Mouse (Mus musculus) frontal cortex, adult (tissue): ENCODE data around the gene Pstpip1.

ENCODE experiments used
- ATAC-seq: cut with Nextera tagmentation; 2 replicates; pipeline ENCODE4 v1.9.2; 2017; ENCODE audit warnings: mild to moderate bottlenecking, moderate library complexity, mixed read lengths; ENCODE audit not compliant: low TSS enrichment

Pstpip1 gene

DNA sequence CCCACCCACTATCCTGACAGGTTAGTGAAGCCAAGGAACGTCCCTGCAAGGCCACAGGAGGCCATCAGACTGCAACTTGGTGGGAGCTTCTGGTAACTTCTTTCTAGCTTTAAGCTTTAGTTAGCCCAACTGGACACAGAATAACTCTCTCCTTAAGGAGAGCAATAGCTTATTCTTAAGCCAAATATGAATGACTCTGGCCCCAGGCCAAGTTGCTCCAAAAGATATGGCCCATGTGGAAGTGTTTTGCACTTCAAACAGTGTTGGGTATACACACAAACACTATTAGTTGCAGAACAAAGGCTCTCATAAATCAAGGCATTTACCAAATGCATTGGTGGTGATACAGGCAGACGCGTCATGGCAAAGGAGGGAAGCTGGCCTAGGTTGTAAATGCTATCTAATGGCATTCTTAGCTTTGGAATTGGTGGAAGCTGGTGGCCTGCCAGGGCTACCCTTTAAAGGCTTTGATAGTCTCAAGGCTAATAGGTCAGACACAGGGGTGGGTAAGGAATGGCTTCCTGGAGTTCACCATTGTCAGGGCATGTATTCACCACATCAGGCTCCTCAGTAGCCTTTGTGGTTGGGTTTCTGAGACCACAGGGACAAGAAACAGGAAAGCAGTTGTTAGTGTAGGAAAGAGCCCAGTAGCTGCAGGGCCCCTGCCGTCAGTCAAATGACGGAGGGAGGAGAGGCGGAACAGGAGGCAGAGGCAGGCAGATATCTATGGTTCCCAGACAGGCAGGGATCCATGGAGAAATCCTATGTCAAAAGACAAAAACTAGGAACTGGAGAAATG lies 16.7 kb downstream of the Pstpip1 start:
- no peak for ATAC-seq

DNA sequence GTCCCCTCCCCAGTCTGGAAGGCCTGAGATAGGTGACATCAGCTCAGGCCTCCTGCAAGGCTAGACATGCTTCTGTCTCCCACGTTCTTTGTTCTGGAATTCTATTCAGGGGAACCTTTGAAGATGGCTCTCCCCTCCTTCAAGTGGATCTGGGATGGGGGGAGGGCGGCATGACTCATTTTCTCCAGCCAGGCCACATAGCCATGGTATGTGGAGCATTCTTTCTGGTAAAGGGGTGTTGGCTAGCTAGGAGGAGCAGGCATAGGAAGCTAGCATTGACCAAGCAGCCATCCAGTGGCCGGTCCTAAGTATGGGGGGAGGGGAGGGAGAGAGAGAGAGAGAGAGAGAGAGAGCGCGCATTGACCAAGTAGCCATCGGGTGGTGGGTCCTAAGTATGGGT lies 17.8 kb downstream of the Pstpip1 start:
- no peak for ATAC-seq

DNA sequence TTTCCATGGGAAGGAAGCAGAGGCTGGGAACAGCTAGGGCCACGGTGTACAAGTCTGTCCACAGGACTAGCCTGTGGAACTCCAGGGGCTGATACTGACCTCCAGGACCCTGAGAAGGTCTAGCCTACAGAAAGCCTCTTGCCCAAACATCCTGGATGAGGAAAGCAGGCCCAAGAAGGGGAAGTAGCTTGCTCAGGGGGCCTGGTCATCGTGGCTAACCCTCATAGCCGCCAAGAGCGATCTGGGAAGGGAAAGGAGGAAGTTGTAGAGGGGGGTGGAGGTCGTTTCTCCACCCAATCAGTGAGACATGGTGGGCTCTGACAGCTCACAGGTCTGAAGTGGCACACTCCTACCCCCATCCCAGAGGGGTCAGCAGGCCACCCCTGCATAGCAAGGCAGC lies 18.4 kb downstream of the Pstpip1 start:
- ATAC-seq, result no peak

DNA sequence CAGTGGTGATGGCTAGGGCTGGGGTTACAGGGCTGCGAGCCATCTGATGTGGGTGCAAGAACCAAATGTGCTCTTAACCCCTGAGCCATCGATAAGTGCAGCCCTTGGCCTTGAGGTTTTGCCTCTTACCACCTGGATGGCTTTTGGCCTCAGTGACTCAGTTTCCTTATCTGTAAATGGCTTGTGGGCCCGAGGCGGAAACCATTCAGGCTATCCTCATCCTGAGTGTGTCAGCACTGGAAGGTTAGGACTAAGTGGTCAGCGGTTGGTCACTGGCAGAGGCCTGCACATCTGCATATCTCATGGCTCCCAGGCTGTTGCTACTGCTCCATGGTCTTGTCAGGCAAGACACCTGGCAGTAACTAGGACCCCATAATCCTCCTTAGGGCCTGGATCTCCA lies 28.3 kb downstream of the Pstpip1 start:
- ATAC-seq, result no peak

DNA sequence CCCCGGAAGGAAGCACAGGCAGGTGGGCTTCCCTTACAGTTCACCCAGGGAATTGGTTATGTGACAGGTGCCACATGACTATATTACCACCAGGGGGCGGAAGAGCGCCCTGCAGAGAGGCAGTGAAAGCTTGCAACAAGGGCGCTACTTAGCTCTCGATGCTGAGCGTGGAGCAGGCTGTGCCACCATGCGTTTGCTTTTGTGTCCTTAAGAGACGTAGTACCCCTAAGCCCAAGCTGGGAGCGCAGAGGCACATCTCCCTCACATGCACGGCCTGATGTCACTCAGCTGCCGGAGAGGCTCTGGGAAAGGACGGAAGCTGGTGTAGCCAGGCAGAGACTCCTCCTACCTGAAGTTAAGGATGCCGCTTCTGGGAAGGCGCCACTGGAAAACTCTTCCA lies 28.8 kb downstream of the Pstpip1 start:
- peak; percentile 76 for ATAC-seq

DNA sequence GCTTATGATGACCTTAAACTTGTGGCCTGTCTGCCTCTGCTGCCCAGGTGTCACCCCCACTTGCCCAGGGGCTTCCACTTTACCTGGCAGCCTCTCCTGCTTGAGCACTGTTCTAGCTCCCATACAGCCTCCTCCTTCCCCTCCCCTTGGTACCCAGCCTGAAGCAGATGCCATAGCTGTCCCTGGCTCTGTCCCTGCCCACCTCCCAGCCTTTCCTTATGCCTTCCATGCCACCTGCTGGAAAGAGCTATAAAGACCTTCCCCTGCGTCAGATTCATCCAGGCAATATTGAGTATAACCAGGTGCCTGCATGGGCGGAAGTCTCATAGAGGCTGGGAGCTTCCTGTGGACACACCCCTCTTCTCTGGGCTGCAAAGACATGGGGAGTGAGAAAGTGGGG lies 29.9 kb downstream of the Pstpip1 start:
- ATAC-seq, result no peak

GRCm38 (mm10) chr9:56121097-56121496 lies 31.3 kb downstream of the Pstpip1 start:
- peak; percentile 47; the same call in 1 of the 2 replicates for ATAC-seq

DNA sequence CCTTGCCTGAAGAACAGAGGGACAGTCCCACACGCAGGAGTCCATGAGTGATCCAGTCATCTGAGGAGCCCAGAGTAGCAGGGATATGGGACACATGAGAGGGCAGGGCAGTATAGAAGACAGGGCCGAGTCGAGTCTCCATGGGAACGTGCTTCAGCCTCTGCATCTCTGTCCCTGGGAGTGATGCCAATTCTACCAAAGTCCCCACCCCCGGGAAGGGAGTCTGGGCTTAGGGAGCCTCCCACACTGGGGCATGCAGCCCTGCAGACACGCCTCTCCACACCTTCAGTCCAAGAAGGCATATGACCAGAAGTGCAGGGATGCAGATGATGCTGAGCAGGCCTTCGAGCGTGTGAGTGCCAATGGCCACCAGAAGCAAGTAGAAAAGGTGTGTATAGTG lies 33.2 kb downstream of the Pstpip1 start:
- peak; percentile 29 for ATAC-seq

DNA sequence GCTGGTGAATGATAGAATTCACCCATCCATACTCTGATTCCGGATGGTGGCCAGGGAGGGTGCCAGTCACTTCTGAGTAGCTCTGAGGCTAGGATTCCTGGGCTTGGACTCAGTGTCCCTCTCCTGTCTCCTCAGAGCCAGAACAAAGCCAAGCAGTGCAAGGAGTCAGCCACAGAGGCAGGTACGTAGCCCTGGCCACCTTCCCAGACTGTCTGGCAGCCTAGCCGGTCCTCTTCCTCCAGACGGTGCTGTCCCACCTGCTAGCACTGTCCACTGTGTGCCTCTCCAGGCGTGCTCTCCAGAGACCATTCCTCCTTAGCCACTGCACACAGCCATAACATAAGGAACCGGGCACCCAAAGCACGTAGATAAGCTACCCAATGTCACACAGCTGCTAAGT lies 33.9 kb downstream of the Pstpip1 start:
- no peak for ATAC-seq

DNA sequence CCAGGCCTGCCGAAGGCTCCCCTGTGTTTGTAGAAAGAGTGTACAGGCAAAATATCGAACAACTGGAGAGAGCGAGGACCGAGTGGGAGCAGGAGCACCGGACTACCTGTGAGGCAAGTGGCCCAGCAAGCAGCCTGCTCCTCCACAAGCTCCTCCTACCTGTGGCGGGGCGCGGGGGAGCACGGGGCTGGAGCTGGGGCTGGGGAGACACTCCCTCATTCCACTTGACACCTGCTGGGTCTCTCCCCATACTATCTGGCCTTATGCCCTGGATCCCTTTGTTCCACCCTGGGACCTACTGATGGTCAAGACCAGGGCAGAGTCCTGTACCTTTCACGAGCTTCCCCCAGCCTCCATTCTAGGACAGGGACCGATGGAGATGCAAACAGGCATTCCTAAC lies 34.8 kb downstream of the Pstpip1 start:
- no peak for ATAC-seq

- ATAC-seq, result no peak
Measured at GRCm38 (mm10) chr9:56126453-56127173, 36.9 kb downstream of the Pstpip1 start.

GRCm38 (mm10) chr9:56128331-56128730 lies 38.6 kb downstream of the Pstpip1 start:
- ATAC-seq, result peak; percentile 45

DNA sequence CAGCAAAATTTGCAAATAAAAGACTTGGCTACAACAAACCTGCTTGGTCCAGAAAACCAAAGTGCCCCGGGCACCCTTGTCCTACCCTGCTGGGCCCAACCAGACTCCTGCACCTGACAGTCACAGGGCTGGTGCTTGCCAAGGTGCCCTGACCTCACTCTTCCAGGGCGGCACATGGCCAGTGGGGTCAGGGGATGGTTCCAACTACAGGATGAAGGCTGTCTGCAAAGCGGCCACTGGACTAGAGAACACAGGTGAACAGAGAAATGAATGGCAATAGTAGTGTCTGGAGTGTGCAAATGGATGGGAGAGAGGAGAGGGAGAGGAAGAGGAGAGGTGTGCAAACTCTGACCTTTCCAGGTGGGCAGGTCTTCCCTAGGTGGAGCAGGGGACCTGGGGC lies 40.2 kb downstream of the Pstpip1 start:
- ATAC-seq, result no peak

- no peak for ATAC-seq
Measured at GRCm38 (mm10) chr9:56130536-56130935, 40.8 kb downstream of the Pstpip1 start.

DNA sequence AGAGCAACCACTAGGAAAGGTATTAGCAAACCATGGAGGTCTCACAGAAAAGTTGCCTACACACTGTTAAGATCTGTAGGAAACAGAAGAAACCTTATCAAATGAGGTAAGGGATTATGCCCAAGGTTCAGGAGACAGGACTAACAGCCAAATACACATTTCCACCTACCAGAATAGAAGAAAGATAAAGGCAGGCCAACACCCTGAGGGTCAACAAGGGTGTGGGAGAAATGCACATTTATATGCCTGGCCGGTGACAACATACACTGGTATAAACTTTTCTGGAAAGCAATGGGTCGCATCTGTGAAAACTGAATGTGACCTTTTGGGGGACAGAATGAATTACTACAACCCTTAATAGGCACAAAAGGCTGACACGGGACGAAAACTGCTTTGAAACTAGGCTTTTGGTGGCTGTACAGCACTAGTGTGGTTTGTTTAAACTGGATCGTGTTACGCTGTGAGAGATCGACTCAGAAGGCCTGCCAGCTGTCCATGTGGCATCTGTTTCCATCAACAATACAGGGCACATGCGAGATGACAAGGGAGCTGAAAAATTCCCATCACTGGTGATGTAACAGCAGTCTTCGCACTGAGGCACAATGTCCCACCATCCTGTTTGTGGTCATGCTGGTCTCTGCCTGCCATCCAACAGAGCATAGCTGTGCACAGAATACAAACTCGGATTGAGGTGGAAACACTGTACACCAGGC lies 42.2 kb downstream of the Pstpip1 start:
- ATAC-seq, result no peak

GRCm38 (mm10) chr9:56133970-56134369 lies 44.2 kb downstream of the Pstpip1 start:
- no peak for ATAC-seq

- peak; percentile 86 for ATAC-seq
Measured at GRCm38 (mm10) chr9:56134614-56135013, 44.9 kb downstream of the Pstpip1 start.

- no peak for ATAC-seq
Measured at GRCm38 (mm10) chr9:56135590-56136197, 45.9 kb downstream of the Pstpip1 start.

DNA sequence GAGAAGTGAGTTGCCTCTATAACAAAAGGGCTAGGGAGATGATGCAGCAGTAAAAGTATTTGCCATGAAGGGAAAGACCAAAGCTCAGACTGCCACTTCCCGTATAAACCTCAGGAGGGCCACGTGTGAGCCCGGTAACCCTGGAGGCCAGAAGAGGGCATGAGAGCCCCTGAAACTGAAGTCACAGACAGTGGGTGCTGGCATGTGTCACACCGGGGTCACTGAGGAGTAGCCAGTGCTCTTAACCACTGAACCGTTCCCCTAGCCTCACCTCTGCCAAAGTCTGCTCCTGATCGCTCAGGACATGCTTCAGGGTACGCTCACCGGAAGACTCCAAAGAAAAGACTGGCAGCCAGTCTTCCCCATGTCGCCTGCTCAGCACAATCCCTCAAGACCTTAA lies 52.0 kb downstream of the Pstpip1 start:
- no peak for ATAC-seq

DNA sequence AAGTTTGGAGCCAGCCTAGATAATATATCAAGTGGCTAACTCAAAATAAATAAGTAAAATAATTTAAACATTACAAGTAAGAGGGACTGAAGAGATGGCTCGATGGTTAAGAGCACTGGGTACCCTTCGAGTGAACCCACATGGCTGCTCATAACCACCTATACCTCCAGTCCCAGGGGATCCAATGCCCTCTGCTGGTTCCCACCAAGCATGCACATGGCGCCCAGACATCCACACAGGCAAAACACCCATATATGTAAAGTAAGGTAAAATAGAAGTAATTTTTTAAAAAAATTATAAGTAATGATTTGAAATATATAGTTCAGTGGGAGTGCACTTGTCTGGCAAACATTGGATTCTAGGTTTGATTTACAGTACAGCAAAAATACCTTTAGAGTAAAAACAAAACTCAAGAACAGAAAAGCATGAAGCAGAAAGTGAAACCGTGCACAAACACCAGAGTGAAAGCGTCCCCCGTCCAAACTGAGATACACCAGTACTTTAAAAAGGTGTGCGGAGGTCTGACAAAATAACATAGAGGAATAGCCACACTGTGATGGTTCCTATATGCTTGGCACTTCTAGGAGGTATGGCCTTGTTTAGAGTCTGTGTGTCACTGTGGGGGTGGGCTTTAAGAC lies 54.7 kb downstream of the Pstpip1 start:
- ATAC-seq, result no peak

- no peak for ATAC-seq
Measured at GRCm38 (mm10) chr9:56146326-56146923, 56.7 kb downstream of the Pstpip1 start.
